Mouse (Mus musculus) frontal cortex, adult (tissue): ENCODE measurements around the gene Gm21095.
"Not testable (repeated sequence)": the region's sequence is repeated elsewhere in the genome, so short reads cannot be mapped to it uniquely, and the experiment has no call there.

Experiments used
- ATAC-seq: cut with Nextera tagmentation; 2 replicates; pipeline ENCODE4 v1.9.2; 2017; ENCODE audit warnings: mild to moderate bottlenecking, moderate library complexity, mixed read lengths; ENCODE audit not compliant: low TSS enrichment

Gm21095 gene

DNA sequence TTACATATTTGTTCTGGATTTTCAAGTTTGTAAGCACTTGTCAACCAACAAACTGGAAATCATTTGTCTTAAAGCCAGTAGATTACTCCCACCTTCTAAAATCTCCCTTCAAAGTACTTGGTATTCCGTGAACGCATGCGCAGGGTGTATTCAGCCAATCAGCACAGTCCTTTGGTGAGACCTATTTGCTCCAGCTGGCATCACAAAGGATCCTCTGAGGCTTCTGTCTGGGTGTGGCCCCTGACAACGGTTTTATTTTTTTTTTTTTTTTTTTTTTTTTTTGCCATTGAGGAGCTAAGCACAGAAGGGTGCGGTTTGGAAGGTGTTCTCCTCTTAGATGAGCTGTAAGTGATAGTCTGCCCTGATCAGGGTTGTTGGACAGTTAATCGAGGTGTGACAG is at the start of gene Gm21095:
Gene Gm21095, plus strand, starts transcription at position 301 of the 400 bp plus-strand sequence.
- ATAC-seq, result not testable (repeated sequence)
